Mouse (Mus musculus): ENCODE measurements around the gene Retsat.
A peak's percentile ranks its signal among the peaks of the same experiment; 100 is the strongest.

Retsat gene

GRCm38 (mm10) chr6:72597956-72598753 is at the start of gene Retsat, which contains the start of gene Elmod3:
Retsat (plus strand) TSS chr6:72598475.
Elmod3 (minus strand) TSS chr6:72598413.
- peak; percentile 83 to 90 for DNase-seq (ENCODE audit: low spot score in 2 of 2)

GRCm38 (mm10) chr6:72549041-72549580 is 49.2 kb upstream of the Retsat start:
- peak; percentile 80 to 83 for DNase-seq (ENCODE audit: low spot score in 2 of 2)

GRCm38 (mm10) chr6:72550025-72550424 is 48.2 kb upstream of the Retsat start:
- no peak for DNase-seq (ENCODE audit: low spot score in 2 of 2)

- DNase-seq (ENCODE audit: low spot score in 2 of 2), result peak; percentile 64 to 67
These were observed 47.7 kb upstream of the Retsat start for GRCm38 (mm10) chr6:72550503-72551100.

- peak; percentile 74 to 76 for DNase-seq (ENCODE audit: low spot score in 2 of 2)
These were observed 45.9 kb upstream of the Retsat start for GRCm38 (mm10) chr6:72552171-72553078.

- DNase-seq (ENCODE audit: low spot score in 2 of 2), result no peak
These were observed 45.2 kb upstream of the Retsat start for GRCm38 (mm10) chr6:72553079-72553412.

GRCm38 (mm10) chr6:72560801-72561200 is 37.5 kb upstream of the Retsat start:
- DNase-seq (ENCODE audit: low spot score in 2 of 2), result no peak

- DNase-seq (ENCODE audit: low spot score in 2 of 2), result no peak
These were observed 35.8 kb upstream of the Retsat start for GRCm38 (mm10) chr6:72562486-72562885.

- DNase-seq (ENCODE audit: low spot score in 2 of 2), result no peak
These were observed 35.4 kb upstream of the Retsat start for GRCm38 (mm10) chr6:72562894-72563293.

GRCm38 (mm10) chr6:72565506-72565905 is 32.8 kb upstream of the Retsat start:
- DNase-seq (ENCODE audit: low spot score in 2 of 2), result no peak

GRCm38 (mm10) chr6:72566044-72566443 is 32.2 kb upstream of the Retsat start:
- peak; percentile 74 to 79 for DNase-seq (ENCODE audit: low spot score in 2 of 2)

GRCm38 (mm10) chr6:72567508-72567907 is 30.8 kb upstream of the Retsat start:
- DNase-seq (ENCODE audit: low spot score in 2 of 2), result no peak

- DNase-seq (ENCODE audit: low spot score in 2 of 2), result no peak
These were observed 29.5 kb upstream of the Retsat start for GRCm38 (mm10) chr6:72568736-72569135.

- DNase-seq (ENCODE audit: low spot score in 2 of 2), result no peak
These were observed 27.5 kb upstream of the Retsat start for GRCm38 (mm10) chr6:72570644-72571397.

- no peak for DNase-seq (ENCODE audit: low spot score in 2 of 2)
These were observed 26.4 kb upstream of the Retsat start for GRCm38 (mm10) chr6:72571826-72572225.

- DNase-seq (ENCODE audit: low spot score in 2 of 2), result no peak
These were observed 22.2 kb upstream of the Retsat start for GRCm38 (mm10) chr6:72576041-72576440.

- DNase-seq (ENCODE audit: low spot score in 2 of 2), result no peak
These were observed 16.5 kb upstream of the Retsat start for GRCm38 (mm10) chr6:72581625-72582382.

- DNase-seq (ENCODE audit: low spot score in 2 of 2), result no peak
These were observed 14.9 kb upstream of the Retsat start for GRCm38 (mm10) chr6:72583211-72583839.

- DNase-seq (ENCODE audit: low spot score in 2 of 2), result no peak
These were observed 14.1 kb upstream of the Retsat start for GRCm38 (mm10) chr6:72584154-72584553.

- no peak for DNase-seq (ENCODE audit: low spot score in 2 of 2)
These were observed 11.6 kb upstream of the Retsat start for GRCm38 (mm10) chr6:72586701-72587100.
